Mouse (Mus musculus) neutrophil, adult 59 days (primary cell): ENCODE results near the gene Gm5580. TPM values are rescaled to one million over a fixed set of nuclear protein-coding genes. Genes with fewer than 3 reads are reported as not detected.

ENCODE experiments used
- total RNA-seq, 2 experiments: library from RNA; stranded (reverse); gene quantifications; 1 replicate in 1 of 2; 2 replicates in 1 of 2; pipeline ENCODE4 v1.2.4; 2023

Gm5580 gene
- 1 to 10 TPM; 1.6 to 2.1 TPM for total RNA-seq

DNA sequence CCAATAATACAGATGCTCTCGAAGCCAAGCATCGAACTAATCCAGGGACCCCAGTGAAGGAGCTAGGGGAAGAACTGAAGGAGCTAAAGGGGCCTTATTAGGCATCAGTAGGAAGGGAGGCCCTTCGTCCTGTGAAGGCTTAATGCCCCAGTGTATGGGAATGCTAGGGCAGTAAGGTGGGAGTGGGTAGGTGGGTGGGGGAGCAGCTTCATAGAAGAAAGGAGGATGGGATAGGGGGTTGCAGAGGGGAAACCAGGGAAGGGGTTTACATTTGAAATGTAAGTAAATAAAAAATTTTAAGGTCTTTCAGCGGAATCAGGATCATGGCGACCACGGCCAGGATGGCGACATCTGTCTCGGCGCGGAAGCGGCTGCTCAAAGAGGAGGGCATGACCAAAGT lies at the start of gene Gm5580:
Gm5580 (plus strand) TSS at position 301 of the 400 bp plus-strand sequence.

GRCm38 (mm10) chr6:116506302-116507003 lies 44.5 kb upstream of the Gm5580 start, which contains the start of gene Olfr212:
Gene Olfr212 (plus strand): TSS chr6:116506516.

GRCm38 (mm10) chr6:116538156-116538555 lies 12.8 kb upstream of the Gm5580 start, which contains the start of gene Olfr213:
Gene Olfr213 (plus strand): TSS chr6:116538456.

GRCm38 (mm10) chr6:116553935-116554334 lies 3.0 kb downstream of the Gm5580 start, which contains the start of gene Olfr214:
Gene Olfr214 (plus strand): TSS chr6:116554235.

DNA sequence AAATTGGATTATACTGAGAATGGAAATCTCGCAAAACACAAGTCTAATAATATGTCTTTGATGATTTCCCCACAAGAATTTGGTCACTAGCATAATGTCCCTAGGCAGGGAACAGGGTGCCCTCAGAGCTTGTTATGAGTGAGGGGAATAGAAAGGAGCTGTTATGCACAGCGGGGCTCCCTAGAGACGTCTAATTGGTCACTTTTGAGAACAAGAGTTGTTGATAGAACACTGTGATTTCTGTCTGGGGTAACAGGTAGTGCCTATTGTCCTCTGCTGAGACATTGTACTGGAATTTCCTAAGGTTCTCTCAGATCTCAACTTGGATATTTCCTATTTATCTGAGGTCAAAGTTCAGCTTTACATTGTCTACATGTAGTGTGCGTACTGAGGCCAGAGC lies 33.2 kb downstream of the Gm5580 start, which contains the start of gene Olfr215:
Olfr215 (minus strand) TSS at position 101 of the 400 bp plus-strand sequence.

Other genes with a start within 250 kb of the Gm5580 start
- gene March8, start 213.1 kb upstream of the Gm5580 start, total RNA-seq: 10 to 100 TPM; 16.9 to 23.8 TPM
- 100 to 1,000 TPM; 259 to 311 TPM for gene Alox5, start 90.0 kb upstream of the Gm5580 start, total RNA-seq
- not detected for gene Olfr211, start 62.0 kb upstream of the Gm5580 start, total RNA-seq
- under 1 TPM in 1 of 2 experiments, not detected in 1; 0.18 TPM for gene Olfr212, start 44.6 kb upstream of the Gm5580 start, total RNA-seq
- gene Olfr213, start 12.7 kb upstream of the Gm5580 start, total RNA-seq: not detected
- gene Olfr214, start 3.1 kb downstream of the Gm5580 start, total RNA-seq: not detected
- not detected for gene Olfr215, start 33.1 kb downstream of the Gm5580 start, total RNA-seq
- gene Zfp422, start 77.9 kb downstream of the Gm5580 start, total RNA-seq: 10 to 100 TPM; 13.6 to 14.9 TPM
- gene Depp1, start 99.5 kb downstream of the Gm5580 start, total RNA-seq: under 1 TPM; 0.44 to 0.57 TPM
- gene Rassf4, start 122.8 kb downstream of the Gm5580 start, total RNA-seq: 100 to 1,000 TPM in 1 of 2 experiments, 10 to 100 TPM in 1; 89.9 to 139 TPM
- gene Tmem72, start 165.8 kb downstream of the Gm5580 start, total RNA-seq: under 1 TPM; 0.11 to 0.20 TPM